In the genomic region with DNA sequence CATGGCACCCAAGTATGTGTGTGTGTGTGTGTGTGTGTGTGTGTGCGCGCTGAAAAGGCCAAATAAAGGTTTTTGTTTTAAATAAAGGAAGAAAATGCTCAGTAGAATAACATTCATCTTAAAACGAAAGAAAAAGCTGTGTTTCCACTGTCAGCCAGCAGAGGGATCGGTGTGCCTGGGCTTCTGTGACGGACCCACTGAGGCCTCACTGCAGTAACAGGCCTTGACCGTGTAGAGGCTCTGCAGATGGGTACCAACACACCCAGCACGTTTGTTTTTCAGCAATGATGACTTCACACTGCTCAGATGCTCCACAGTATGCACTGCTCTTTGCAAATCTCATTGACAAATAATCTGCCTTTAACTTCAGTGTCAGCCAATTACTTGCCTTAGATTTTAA, we compare ENCODE assay signal across 8 mouse cellular contexts. TPM values are rescaled to one million over a fixed set of nuclear protein-coding genes. Genes with fewer than 3 reads are reported as not detected.
DNase-seq lines count a peak whose midpoint lies in the region; ATAC-seq and TF ChIP-seq lines count a peak whose summit lies in the region.

No protein-coding gene starts in this region.

- no peak overlapping the region for H3K4me2 ChIP-seq in lung, embryonic 15.5 days

- H3K4me1 ChIP-seq in embryonic fibroblast, embryonic 13.5 days (ENCODE audit: control insufficient read depth, insufficient read depth, low read length): no peaks in the 10 kb centered on the region
- no peaks in the 10 kb centered on the region for H3K4me1 ChIP-seq in lung, embryonic 15.5 days
- H3K4me1 ChIP-seq in olfactory bulb, adult 2 months (ENCODE audit: control insufficient read depth, insufficient read depth, low read length): no peaks in the 10 kb centered on the region

- DNase-seq in adrenal gland, postnatal 36 days: peak; percentile 50 to 70
- peak; percentile 66 to 71 for DNase-seq in layer of hippocampus, adult 2 months (ENCODE audit: low spot score in 2 of 2)
- peak; percentile 75 for DNase-seq in thymus, postnatal 14 days

- H3K27me3 ChIP-seq in lung, embryonic 15.5 days: no peaks in the 10 kb centered on the region

- no peak for TF ChIP-seq POLR2A in embryonic fibroblast, embryonic 13.5 days (IDR thresholded peaks at IDR 0.05; ENCODE audit: low read depth, low read length)
- no peak for TF ChIP-seq POLR2A in olfactory bulb, adult 2 months (IDR thresholded peaks at IDR 0.05; ENCODE audit: insufficient read depth, low read depth, low read length)

- H3K27ac ChIP-seq in embryonic fibroblast, embryonic 13.5 days (ENCODE audit: insufficient read depth, low read length): no peak overlapping the region
- H3K27ac ChIP-seq in layer of hippocampus, adult 2 months: peak overlapping the region; percentile 21
- H3K27ac ChIP-seq in lung, embryonic 15.5 days: no peak overlapping the region
- H3K27ac ChIP-seq in olfactory bulb, adult 2 months (ENCODE audit: insufficient read depth, low read depth, low read length): no peak overlapping the region

- no peak overlapping the region for H3K4me3 ChIP-seq in embryonic fibroblast, embryonic 13.5 days (ENCODE audit: insufficient read depth, low read length)
- H3K4me3 ChIP-seq in layer of hippocampus, adult 2 months: no peak overlapping the region
- H3K4me3 ChIP-seq in lung, embryonic 15.5 days: no peak overlapping the region
- no peak overlapping the region for H3K4me3 ChIP-seq in olfactory bulb, adult 2 months (ENCODE audit: insufficient read depth, low read depth, low read length)

- 24% methylated on average over 7 of the region's 7 CpGs for WGBS in lung, embryonic 15.5 days
- 14% methylated on average over 7 of the region's 7 CpGs for WGBS in olfactory bulb, adult 2 months

- H3K9me3 ChIP-seq in lung, embryonic 15.5 days: no peaks in the 10 kb centered on the region

- H3K9ac ChIP-seq in lung, embryonic 15.5 days: no peak overlapping the region

- H3K36me3 ChIP-seq in lung, embryonic 15.5 days: no peaks in the 10 kb centered on the region

- peak; percentile 86 for TF ChIP-seq CTCF in embryonic fibroblast, embryonic 13.5 days (IDR thresholded peaks at IDR 0.05; ENCODE audit: borderline replicate concordance, insufficient read depth, low read length)
- peak; percentile 87 for TF ChIP-seq CTCF in layer of hippocampus, adult 2 months (conservative IDR thresholded peaks at IDR 0.05)
- peak; percentile 63 for TF ChIP-seq CTCF in olfactory bulb, adult 2 months (IDR thresholded peaks at IDR 0.05; ENCODE audit: insufficient read depth, low read depth, low read length)

- peak; percentile 98 for ATAC-seq in CD4-positive, CD25-positive, alpha-beta regulatory T cell, adult 4 months
- peak; percentile 88 to 92 for ATAC-seq in hematopoietic stem cell, adult 5-6 weeks (replicated peaks in 1 of 2; ENCODE audit: insufficient read depth in 1 of 2, low FRiP score in 2 of 2, low TSS enrichment in 1 of 2, low read depth in 1 of 2, poor library complexity in 2 of 2, severe bottlenecking in 2 of 2)
- ATAC-seq in lung, embryonic 15.5 days (ENCODE audit: borderline replicate concordance, extremely low read depth, low FRiP score, low TSS enrichment): peak; percentile 74; the same call in 1 of the 2 replicates

RNA-seq across cellular contexts. Expression of a gene that starts 18.0 kb away (rescaled TPM):
- polyA plus RNA-seq in CD4-positive, CD25-positive, alpha-beta regulatory T cell, adult 4 months (2017; shearing (Covaris generic)): 1 to 10 TPM in 1 of 2 experiments, under 1 TPM in 1; 0.54 to 1.2 TPM
- 1 to 10 TPM; 1.1 to 1.6 TPM for total RNA-seq in adrenal gland, postnatal 36 days (2021)
- 4.6 and 6.5 TPM in 2 replicates for polyA plus RNA-seq in embryonic fibroblast, embryonic 13.5 days (2011; ENCODE audit: insufficient read length, low read depth, missing spikeins)
- total RNA-seq in hematopoietic stem cell, adult 5-6 weeks (2017): 0.79 TPM in 1 of 2 replicates, not detected in the other
- 1 to 10 TPM; 2.0 to 2.1 TPM for total RNA-seq in layer of hippocampus, adult 2 months (2021)
- polyA plus RNA-seq in lung, embryonic 15.5 days (2015; fragmentation: Nextera tagmentation; extraction: Ambion mirVana): 5.2 and 5.3 TPM in 2 replicates
- not detected in 2 replicates for polyA plus RNA-seq in olfactory bulb, adult 2 months (2012; ENCODE audit: insufficient read depth, insufficient read length, low replicate concordance, missing spikeins)

RNA-seq across cellular contexts. Expression of a gene that starts 43.1 kb away (rescaled TPM):
- polyA plus RNA-seq in CD4-positive, CD25-positive, alpha-beta regulatory T cell, adult 4 months (2017; shearing (Covaris generic)): 1 to 10 TPM; 2.2 to 5.8 TPM
- total RNA-seq in adrenal gland, postnatal 36 days (2021): 10 to 100 TPM; 45.1 to 62.9 TPM
- polyA plus RNA-seq in embryonic fibroblast, embryonic 13.5 days (2011; ENCODE audit: insufficient read length, low read depth, missing spikeins): 8.3 and 9.2 TPM in 2 replicates
- total RNA-seq in hematopoietic stem cell, adult 5-6 weeks (2017): 8.0 and 12.8 TPM in 2 replicates
- 100 to 1,000 TPM; 143 to 157 TPM for total RNA-seq in layer of hippocampus, adult 2 months (2021)
- polyA plus RNA-seq in lung, embryonic 15.5 days (2015; fragmentation: Nextera tagmentation; extraction: Ambion mirVana): 4.2 and 5.0 TPM in 2 replicates
- 133 TPM in 1 of 2 replicates, not detected in the other for polyA plus RNA-seq in olfactory bulb, adult 2 months (2012; ENCODE audit: insufficient read depth, insufficient read length, low replicate concordance, missing spikeins)

Comparison
In these comparisons a context has a peak if more than half of its experiments do, and no peak if none do; other contexts are left out.
1. RNA of a gene that starts 43.1 kb away (polyA plus RNA-seq): 133 TPM in olfactory bulb, adult 2 months; 8.3 to 9.2 TPM in embryonic fibroblast, embryonic 13.5 days, 2.2 to 5.8 TPM in CD4-positive, CD25-positive, alpha-beta regulatory T cell, adult 4 months and 4.2 to 5.0 TPM in lung, embryonic 15.5 days; every median in the first group is over 10 times any median in the second.
2. Peak in every context shown above with its lines, with median percentiles within 50 percentile points of each other: ATAC-seq, DNase-seq and CTCF ChIP-seq.